Mouse (Mus musculus): ENCODE data around the gene Neurl1b. TPM values are rescaled to one million over a fixed set of nuclear protein-coding genes. Genes with fewer than 3 reads are reported as not detected.
A peak's percentile ranks its signal among the peaks of the same experiment; 100 is the strongest.

The Neurl1b gene
- total and polyA plus RNA-seq, 3 experiments: 0.12 to 0.28 TPM; not detected in 1

GRCm38 (mm10) chr17:26415355-26415865 lies 781 bp downstream of the Neurl1b start:
- Histone ChIP-seq H3K27ac (ENCODE audit: control insufficient read depth, low read depth, low read length) (no peak overlapping the region), H3K4me3 (ENCODE audit: control insufficient read depth in 1 of 2, insufficient read depth in 1 of 2, low read depth in 2 of 2, low read length in 2 of 2) (peak overlapping the region; percentile 42 to 75; a peak in 3 of 4 replicates), H3K4me1 (ENCODE audit: control insufficient read depth in 1 of 2, insufficient read depth in 2 of 2, low read length in 2 of 2) (peaks cover 2 to 13% of the 10 kb centered on the region in 2 experiments; a peak in 3 of 4 replicates), H3K79me2 (ENCODE audit: control insufficient read depth, insufficient read depth, low read length, poor library complexity) (no peaks in the 10 kb centered on the region), H3K9ac (ENCODE audit: control insufficient read depth, low read depth, low read length, poor library complexity, severe bottlenecking) (peak overlapping the region; percentile 56), H3K9me3 (replicated peaks; ENCODE audit: insufficient read depth, low read length) (no peaks in the 10 kb centered on the region), H3K36me3 (ENCODE audit: control insufficient read depth in 1 of 2, insufficient read depth in 2 of 2, low read length in 2 of 2) (peaks cover 0 to 10% of the 10 kb centered on the region in 2 experiments; a peak in 2 of 4 replicates), H3K27me3 (ENCODE audit: control insufficient read depth in 1 of 2, insufficient read depth in 2 of 2, low read length in 2 of 2) (peaks cover 12 to 15% of the 10 kb centered on the region in 2 experiments)
- TF ChIP-seq KAT2A (conservative IDR thresholded peaks at IDR 0.05; ENCODE audit: low read depth, low read length): no peak
- no peak for TF ChIP-seq ETS1 (IDR thresholded peaks at IDR 0.05; ENCODE audit: low read depth, low read length)
- TF ChIP-seq POLR2AphosphoS5 (IDR thresholded peaks at IDR 0.05; ENCODE audit: borderline replicate concordance, low read depth, low read length): no peak
- TF ChIP-seq E2F4 (IDR thresholded peaks at IDR 0.05; ENCODE audit: borderline replicate concordance, low read depth, low read length): no peak
- no peak for TF ChIP-seq USF2 (IDR thresholded peaks at IDR 0.05; ENCODE audit: borderline replicate concordance in 1 of 2, insufficient read depth in 1 of 2, low read depth in 1 of 2, low read length in 2 of 2)
- TF ChIP-seq RCOR1 (IDR thresholded peaks at IDR 0.05; ENCODE audit: low read depth, low read length): no peak
- no peak for TF ChIP-seq TAL1 (IDR thresholded peaks at IDR 0.05; ENCODE audit: low read length)
- TF ChIP-seq USF1 (IDR thresholded peaks at IDR 0.05; ENCODE audit: low read depth, low read length): no peak
- TF ChIP-seq CHD2 (IDR thresholded peaks at IDR 0.05; ENCODE audit: low read length): no peak
- TF ChIP-seq ZKSCAN1 (IDR thresholded peaks at IDR 0.05; ENCODE audit: low read depth, low read length): no peak
- TF ChIP-seq MEF2A (IDR thresholded peaks at IDR 0.05; ENCODE audit: extremely low read depth, insufficient replicate concordance, low read depth, low read length, poor library complexity, severe bottlenecking): no peak
- no peak for DNase-seq (ENCODE audit: low read depth, low spot score)

GRCm38 (mm10) chr17:26416141-26416540 lies 1.5 kb downstream of the Neurl1b start:
- peaks cover 0 to 10% of the 10 kb centered on the region in 2 experiments; a peak in 2 of 4 replicates for H3K36me3 ChIP-seq (ENCODE audit: control insufficient read depth in 1 of 2, insufficient read depth in 2 of 2, low read length in 2 of 2)
- H3K9me3 ChIP-seq (replicated peaks; ENCODE audit: insufficient read depth, low read length): no peaks in the 10 kb centered on the region
- no peak overlapping the region for H3K27ac ChIP-seq (ENCODE audit: control insufficient read depth, low read depth, low read length)
- H3K9ac ChIP-seq (ENCODE audit: control insufficient read depth, low read depth, low read length, poor library complexity, severe bottlenecking): no peak overlapping the region
- no peak overlapping the region for H3K4me3 ChIP-seq (ENCODE audit: control insufficient read depth in 1 of 2, insufficient read depth in 1 of 2, low read depth in 2 of 2, low read length in 2 of 2)
- no peak for TF ChIP-seq CTCF (IDR thresholded peaks at IDR 0.05 in 2 of 3, conservative IDR thresholded peaks at IDR 0.05 in 1 of 3; ENCODE audit: control insufficient read depth in 1 of 3, insufficient read depth in 1 of 3, low read depth in 2 of 3, low read length in 3 of 3, poor library complexity in 1 of 3, severe bottlenecking in 1 of 3)
- no peak for TF ChIP-seq ZMIZ1 (IDR thresholded peaks at IDR 0.05; ENCODE audit: low read depth, low read length)
- TF ChIP-seq ETS1 (IDR thresholded peaks at IDR 0.05; ENCODE audit: low read depth, low read length): no peak
- TF ChIP-seq ZC3H11A (IDR thresholded peaks at IDR 0.05; ENCODE audit: low read depth, low read length): no peak
- TF ChIP-seq TAL1 (IDR thresholded peaks at IDR 0.05; ENCODE audit: low read length): no peak
- no peak for TF ChIP-seq HCFC1 (IDR thresholded peaks at IDR 0.05; ENCODE audit: low read depth, low read length)
- TF ChIP-seq JUND (IDR thresholded peaks at IDR 0.05; ENCODE audit: low read depth, low read length): no peak
- no peak for TF ChIP-seq USF1 (IDR thresholded peaks at IDR 0.05; ENCODE audit: low read depth, low read length)
- TF ChIP-seq RAD21 (IDR thresholded peaks at IDR 0.05; ENCODE audit: low read depth, low read length): no peak
- no peak for TF ChIP-seq CHD2 (IDR thresholded peaks at IDR 0.05; ENCODE audit: low read length)
- TF ChIP-seq MAFK (IDR thresholded peaks at IDR 0.05; ENCODE audit: borderline replicate concordance, low read depth, low read length): no peak
- TF ChIP-seq NRF1 (IDR thresholded peaks at IDR 0.05; ENCODE audit: insufficient read depth, low read depth, low read length, poor library complexity, severe bottlenecking): no peak
- no peak for TF ChIP-seq TBP (IDR thresholded peaks at IDR 0.05; ENCODE audit: low read depth, low read length)
- TF ChIP-seq ELF1 (IDR thresholded peaks at IDR 0.05; ENCODE audit: low read depth, low read length): no peak
- no peak for TF ChIP-seq KAT2A (conservative IDR thresholded peaks at IDR 0.05; ENCODE audit: low read depth, low read length)
- no peak for TF ChIP-seq NELFE (IDR thresholded peaks at IDR 0.05; ENCODE audit: low read depth, low read length)
- no peak for TF ChIP-seq GATA1 (IDR thresholded peaks at IDR 0.05; ENCODE audit: low read depth, low read length)
- no peak for TF ChIP-seq RCOR1 (IDR thresholded peaks at IDR 0.05; ENCODE audit: low read depth, low read length)
- H3K27me3 ChIP-seq (ENCODE audit: control insufficient read depth in 1 of 2, insufficient read depth in 2 of 2, low read length in 2 of 2): peaks cover 10 to 15% of the 10 kb centered on the region in 2 experiments
- no peaks in the 10 kb centered on the region for H3K79me2 ChIP-seq (ENCODE audit: control insufficient read depth, insufficient read depth, low read length, poor library complexity)
- peaks cover 2 to 13% of the 10 kb centered on the region in 2 experiments; a peak in 3 of 4 replicates for H3K4me1 ChIP-seq (ENCODE audit: control insufficient read depth in 1 of 2, insufficient read depth in 2 of 2, low read length in 2 of 2)
- DNase-seq (ENCODE audit: low read depth, low spot score): no peak
